Mouse (Mus musculus): Measurements from ENCODE around the gene Krt71. TPM values are rescaled to one million over a fixed set of nuclear protein-coding genes. Genes with fewer than 3 reads are reported as not detected.

Krt71 gene
- total RNA-seq (2023): not detected

DNA sequence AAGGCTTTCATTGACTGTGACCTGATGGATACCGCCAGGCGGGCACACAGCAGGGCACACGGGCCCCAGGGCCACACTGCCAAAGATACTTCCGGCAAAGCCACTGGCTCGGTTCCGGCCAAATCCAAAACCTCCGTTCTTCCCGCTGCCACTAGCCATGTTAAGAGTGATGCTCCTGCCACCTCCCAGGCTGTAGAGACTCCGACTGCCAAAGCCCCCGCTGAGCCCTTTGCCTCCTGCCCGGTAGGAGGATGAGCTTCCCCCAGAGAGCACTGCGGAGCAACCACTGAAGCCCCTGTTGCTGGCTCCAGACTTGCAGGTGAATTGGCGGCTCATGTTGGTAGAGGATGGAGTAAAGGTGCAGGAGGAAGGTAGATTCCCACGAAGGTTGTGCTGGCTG, at the start of gene Krt71:
Gene Krt71 (minus strand): TSS at position 399 of the 400 bp plus-strand sequence.

DNA sequence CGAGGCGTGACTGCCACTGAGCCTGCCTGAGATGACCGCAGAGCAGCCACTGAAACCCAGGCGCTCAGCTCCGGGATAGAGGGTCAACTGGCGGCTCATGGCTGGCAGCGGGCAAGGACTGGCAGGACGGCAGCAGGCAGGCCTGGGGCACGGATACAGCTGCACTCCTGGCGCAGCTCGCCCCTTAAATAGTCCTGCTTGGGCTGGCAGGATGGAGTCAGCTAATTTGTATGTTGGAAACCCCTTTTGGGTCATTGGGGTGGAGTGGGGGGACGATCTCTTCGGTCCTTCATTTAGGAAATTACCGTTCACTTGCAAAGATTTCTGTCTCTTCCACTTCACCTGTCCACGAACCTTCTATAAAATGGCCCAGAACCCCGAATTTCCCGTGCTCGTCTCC, 43.5 kb upstream of the Krt71 start, which contains the start of gene Krt72:
Gene Krt72 (minus strand): TSS at position 101 of the 400 bp plus-strand sequence.

DNA sequence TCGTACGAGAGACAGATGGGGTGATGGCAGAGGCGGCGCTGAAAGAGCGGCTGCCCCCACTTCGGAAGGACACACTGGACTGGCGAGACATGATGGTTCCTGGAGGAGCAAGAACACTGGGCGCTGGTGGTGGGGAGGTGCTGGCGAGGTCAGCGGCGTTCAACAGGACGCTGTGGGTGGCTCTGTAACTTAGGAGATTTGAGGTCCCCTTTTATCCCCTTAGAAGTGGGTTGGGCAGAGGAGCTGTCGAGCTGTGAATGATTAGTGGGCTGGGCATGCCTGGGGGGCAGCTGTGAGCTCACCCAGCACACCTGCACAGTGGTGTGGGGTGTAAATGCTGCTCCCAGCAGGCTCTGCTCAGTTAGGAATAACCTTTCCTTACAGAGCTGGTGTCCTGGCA, 30.2 kb downstream of the Krt71 start, which contains the start of gene Krt5:
Gene Krt5 (minus strand): TSS at position 179 of the 400 bp plus-strand sequence.

DNA sequence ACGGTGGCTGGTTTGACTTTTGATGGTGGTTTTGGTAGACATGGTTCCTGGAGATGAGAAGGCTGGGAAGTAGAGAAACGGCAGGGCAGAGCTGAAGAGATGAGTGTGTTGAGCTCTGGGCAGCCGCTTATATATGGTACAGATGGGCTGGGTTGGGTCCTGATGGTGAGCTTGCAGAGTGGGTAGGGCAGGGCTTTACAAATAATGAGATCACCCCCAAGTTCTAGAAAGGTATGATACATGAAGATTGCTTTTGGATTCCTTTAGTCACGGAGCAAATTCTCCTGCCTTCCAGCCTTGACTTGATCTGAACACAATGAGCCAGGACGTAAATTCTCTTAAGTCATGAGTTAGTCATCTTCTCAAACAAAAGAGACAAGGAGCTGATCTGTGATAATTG, 48.7 kb downstream of the Krt71 start, which contains the start of gene Krt6a:
Gene Krt6a (minus strand): TSS at position 101 of the 400 bp plus-strand sequence.

Other genes starting within 250 kb of the Krt71 start
- not detected for gene Gm49425, start 225.8 kb downstream of the Krt71 start, total RNA-seq (2023)
- not detected for gene Krt84, start 210.3 kb downstream of the Krt71 start, total RNA-seq (2023)
- not detected for gene Krt82, start 192.4 kb downstream of the Krt71 start, total RNA-seq (2023)
- not detected for gene Krt90, start 180.2 kb downstream of the Krt71 start, total RNA-seq (2023)
- not detected for gene Krt75, start 169.2 kb downstream of the Krt71 start, total RNA-seq (2023)
- not detected for gene Gm5414, start 114.9 kb downstream of the Krt71 start, total RNA-seq (2023)
- not detected for gene Gm5478, start 95.7 kb downstream of the Krt71 start, total RNA-seq (2023)
- not detected for gene Krt6b, start 62.8 kb downstream of the Krt71 start, total RNA-seq (2023)
- not detected for gene Krt6a, start 48.8 kb downstream of the Krt71 start, total RNA-seq (2023)
- not detected for gene Krt5, start 30.2 kb downstream of the Krt71 start, total RNA-seq (2023)
- not detected for gene Krt72, start 43.4 kb upstream of the Krt71 start, total RNA-seq (2023)
- not detected for gene Krt73, start 59.2 kb upstream of the Krt71 start, total RNA-seq (2023)
- not detected for gene Krt2, start 75.1 kb upstream of the Krt71 start, total RNA-seq (2023)
- gene Krt1, start 107.7 kb upstream of the Krt71 start, total RNA-seq (2023): not detected
- gene Krt77, start 126.6 kb upstream of the Krt71 start, total RNA-seq (2023): not detected
- gene Krt76, start 149.8 kb upstream of the Krt71 start, total RNA-seq (2023): not detected
- gene Krt4, start 181.6 kb upstream of the Krt71 start, total RNA-seq (2023): not detected
- gene Krt79, start 197.2 kb upstream of the Krt71 start, total RNA-seq (2023): not detected
- gene Krt78, start 211.2 kb upstream of the Krt71 start, total RNA-seq (2023): not detected

Data from B cell, adult 67 days (primary cell).